Mouse (Mus musculus): ENCODE results near the gene Fam163b. TPM values are rescaled to one million over a fixed set of nuclear protein-coding genes. Genes with fewer than 3 reads are reported as not detected.

The Fam163b gene
- total RNA-seq, 2 experiments from 2014 or later: 110 to 119 TPM

Other genes starting within 250 kb of the Fam163b start
- 10 to 100 TPM; 27.9 to 28.9 TPM for gene Surf6, start 239.6 kb downstream of the Fam163b start, total RNA-seq (2021)
- 10 to 100 TPM; 42.9 to 46.5 TPM for gene Med22, start 231.8 kb downstream of the Fam163b start, total RNA-seq (2021)
- gene Rpl7a, start 231.7 kb downstream of the Fam163b start, total RNA-seq (2021): 100 to 1,000 TPM; 274 to 302 TPM
- 10 to 100 TPM; 32.4 to 38.4 TPM for gene Surf2, start 226.1 kb downstream of the Fam163b start, total RNA-seq (2021)
- 10 to 100 TPM; 87.5 to 90.6 TPM for gene Surf1, start 226.0 kb downstream of the Fam163b start, total RNA-seq (2021)
- gene Surf4, start 208.6 kb downstream of the Fam163b start, total RNA-seq (2021): 10 to 100 TPM; 60.2 to 61.7 TPM
- gene Stkld1, start 208.4 kb downstream of the Fam163b start, total RNA-seq (2021): under 1 TPM; 0.17 to 0.18 TPM
- 10 to 100 TPM; 53.5 to 55.7 TPM for gene Rexo4, start 178.1 kb downstream of the Fam163b start, total RNA-seq (2021)
- gene Adamts13, start 169.1 kb downstream of the Fam163b start, total RNA-seq (2021): 1 to 10 TPM; 1.4 to 1.7 TPM
- 10 to 100 TPM; 50.6 to 52.1 TPM for gene Cacfd1, start 132.6 kb downstream of the Fam163b start, total RNA-seq (2021)
- gene Slc2a6, start 114.5 kb downstream of the Fam163b start, total RNA-seq (2021): 10 to 100 TPM; 46.3 to 46.7 TPM
- 1 to 10 TPM; 1.1 to 1.4 TPM for gene Mymk, start 70.3 kb downstream of the Fam163b start, total RNA-seq (2021)
- gene Adamtsl2, start 63.1 kb downstream of the Fam163b start, total RNA-seq (2021): 10 to 100 TPM; 12.7 to 14.7 TPM
- gene Dbh, start 22.7 kb upstream of the Fam163b start, total RNA-seq (2021): under 1 TPM; 0.48 to 0.91 TPM
- gene Sardh, start 105.8 kb upstream of the Fam163b start, total RNA-seq (2021): 10 to 100 TPM in 1 of 2 experiments, 1 to 10 TPM in 1; 9.8 to 10.5 TPM